In genomic region chr8:71602666-71603334, GRCm38 (mm10) we compare ENCODE assay signal across 8 mouse cellular contexts. TPM values are rescaled to one million over a fixed set of nuclear protein-coding genes. Genes with fewer than 3 reads are reported as not detected.
DNase-seq lines count a peak whose midpoint lies in the region; ATAC-seq lines count a peak whose summit lies in the region.

No protein-coding gene starts in this region.

- WGBS in embryonic facial prominence, embryonic 10.5 days, result 1% methylated on average over 32 of the region's 32 CpGs
- 1% methylated on average over 32 of the region's 32 CpGs for WGBS in heart, embryonic 11.5 days (ENCODE audit: insufficient replicate concordance)
- 1% methylated on average over 32 of the region's 32 CpGs for WGBS in kidney, embryonic 14.5 days

- H3K27ac ChIP-seq in embryonic facial prominence, embryonic 10.5 days (replicated peaks), result peak overlapping the region; percentile 55
- no peak overlapping the region for H3K27ac ChIP-seq in heart, embryonic 11.5 days (ENCODE audit: low read depth, low read length)
- no peak overlapping the region for H3K27ac ChIP-seq in kidney, embryonic 14.5 days (ENCODE audit: low read depth, low read length)

- peak; percentile 41 for DNase-seq in cerebellum, adult 11-12 months
- DNase-seq in embryonic facial prominence, embryonic 10.5 days (ENCODE audit: low spot score), result peak; percentile 90
- DNase-seq in lung, postnatal 10 days, result peak; percentile 93
- DNase-seq in retina, embryonic 14.5 days (ENCODE audit: low spot score), result peak; percentile 63
- DNase-seq in cerebellum, adult 9-10 months, result no peak

- peak overlapping the region; percentile 63 for H3K4me2 ChIP-seq in heart, embryonic 11.5 days
- H3K4me2 ChIP-seq in kidney, embryonic 14.5 days (replicated peaks; ENCODE audit: low read depth, low read length), result peak overlapping the region; percentile 63

- H3K27me3 ChIP-seq in embryonic facial prominence, embryonic 10.5 days (replicated peaks; ENCODE audit: low read depth, poor library complexity, severe bottlenecking), result peaks cover 63% of the 10 kb centered on the region
- H3K27me3 ChIP-seq in heart, embryonic 11.5 days (ENCODE audit: control insufficient read depth, insufficient read depth, low read length), result peaks cover 47% of the 10 kb centered on the region
- peaks cover 24% of the 10 kb centered on the region for H3K27me3 ChIP-seq in kidney, embryonic 14.5 days (ENCODE audit: control insufficient read depth, insufficient read depth, low read length)

- H3K9ac ChIP-seq in heart, embryonic 11.5 days (ENCODE audit: low read depth, low read length), result no peak overlapping the region
- H3K9ac ChIP-seq in kidney, embryonic 14.5 days (ENCODE audit: low read depth, low read length), result peak overlapping the region; percentile 50

- ATAC-seq in cerebellum, adult (ENCODE audit: insufficient number of reproducible peaks, low FRiP score, low TSS enrichment), result no peak
- ATAC-seq in heart, embryonic 11.5 days (replicated peaks; ENCODE audit: insufficient number of reproducible peaks, low FRiP score, low TSS enrichment), result peak; percentile 62
- ATAC-seq in kidney, embryonic 14.5 days (ENCODE audit: low FRiP score, low TSS enrichment), result peak; percentile 84

- peaks cover 5% of the 10 kb centered on the region; the same call in 1 of the 2 replicates for H3K36me3 ChIP-seq in embryonic facial prominence, embryonic 10.5 days (replicated peaks)
- peaks cover 2% of the 10 kb centered on the region; the same call in 1 of the 2 replicates for H3K36me3 ChIP-seq in heart, embryonic 11.5 days (ENCODE audit: control insufficient read depth, insufficient read depth, low read length)
- no peaks in the 10 kb centered on the region for H3K36me3 ChIP-seq in kidney, embryonic 14.5 days (ENCODE audit: control insufficient read depth, insufficient read depth, low read length)

- peaks cover 24% of the 10 kb centered on the region for H3K4me1 ChIP-seq in embryonic facial prominence, embryonic 10.5 days
- 0 out of 2 replicates have a peak, but pooled peaks cover 3% of the 10 kb centered on the region for H3K4me1 ChIP-seq in heart, embryonic 11.5 days (ENCODE audit: control insufficient read depth, insufficient read depth, low read length)
- peaks cover 15% of the 10 kb centered on the region for H3K4me1 ChIP-seq in kidney, embryonic 14.5 days (ENCODE audit: control insufficient read depth, insufficient read depth, low read length)

- peak overlapping the region; percentile 58 for H3K4me3 ChIP-seq in embryonic facial prominence, embryonic 10.5 days
- peak overlapping the region; percentile 34 for H3K4me3 ChIP-seq in heart, embryonic 11.5 days (ENCODE audit: low read depth, low read length)
- H3K4me3 ChIP-seq in kidney, embryonic 14.5 days (ENCODE audit: low read length), result peak overlapping the region; percentile 29

- H3K9me3 ChIP-seq in embryonic facial prominence, embryonic 10.5 days, result no peaks in the 10 kb centered on the region
- H3K9me3 ChIP-seq in heart, embryonic 11.5 days (replicated peaks; ENCODE audit: control insufficient read depth, low read length), result no peaks in the 10 kb centered on the region
- H3K9me3 ChIP-seq in kidney, embryonic 14.5 days (ENCODE audit: control insufficient read depth, low read length), result no peaks in the 10 kb centered on the region

RNA-seq across cellular contexts. Expression of gene Fam129c, which starts 5.4 kb away (rescaled TPM):
- 4.8 and 5.0 TPM in 2 replicates for polyA plus RNA-seq in embryonic facial prominence, embryonic 10.5 days (2016; fragmentation: Nextera tagmentation; extraction: Ambion mirVana)
- 1.9 and 2.0 TPM in 2 replicates for polyA plus RNA-seq in heart, embryonic 11.5 days (2014; fragmentation: Nextera tagmentation; extraction: Ambion mirVana)
- polyA plus RNA-seq in kidney, embryonic 14.5 days (2014; fragmentation: Nextera tagmentation; extraction: Ambion mirVana), result 2.7 and 3.4 TPM in 2 replicates

RNA-seq across cellular contexts. Expression of gene Colgalt1, which starts 8.0 kb away (rescaled TPM):
- 52.1 and 53.7 TPM in 2 replicates for polyA plus RNA-seq in embryonic facial prominence, embryonic 10.5 days (2016; fragmentation: Nextera tagmentation; extraction: Ambion mirVana)
- 47.8 and 55.6 TPM in 2 replicates for polyA plus RNA-seq in heart, embryonic 11.5 days (2014; fragmentation: Nextera tagmentation; extraction: Ambion mirVana)
- 61.4 and 76.8 TPM in 2 replicates for polyA plus RNA-seq in kidney, embryonic 14.5 days (2014; fragmentation: Nextera tagmentation; extraction: Ambion mirVana)

RNA-seq across cellular contexts. Expression of gene Pgls, which starts 10.8 kb away (rescaled TPM):
- polyA plus RNA-seq in embryonic facial prominence, embryonic 10.5 days (2016; fragmentation: Nextera tagmentation; extraction: Ambion mirVana), result 249 and 260 TPM in 2 replicates
- polyA plus RNA-seq in heart, embryonic 11.5 days (2014; fragmentation: Nextera tagmentation; extraction: Ambion mirVana), result 184 and 194 TPM in 2 replicates
- polyA plus RNA-seq in kidney, embryonic 14.5 days (2014; fragmentation: Nextera tagmentation; extraction: Ambion mirVana), result 283 and 289 TPM in 2 replicates

RNA-seq across cellular contexts. Expression of gene Slc27a1, which starts 34.1 kb away (rescaled TPM):
- polyA plus RNA-seq in embryonic facial prominence, embryonic 10.5 days (2016; fragmentation: Nextera tagmentation; extraction: Ambion mirVana), result 21.8 and 30.7 TPM in 2 replicates
- 9.2 and 10.8 TPM in 2 replicates for polyA plus RNA-seq in heart, embryonic 11.5 days (2014; fragmentation: Nextera tagmentation; extraction: Ambion mirVana)
- polyA plus RNA-seq in kidney, embryonic 14.5 days (2014; fragmentation: Nextera tagmentation; extraction: Ambion mirVana), result 26.5 and 30.9 TPM in 2 replicates

RNA-seq across cellular contexts. Expression of gene Nxnl1, which starts 36.4 kb away (rescaled TPM):
- polyA plus RNA-seq in embryonic facial prominence, embryonic 10.5 days (2016; fragmentation: Nextera tagmentation; extraction: Ambion mirVana), result 0.15 TPM in 1 of 2 replicates, not detected in the other
- polyA plus RNA-seq in heart, embryonic 11.5 days (2014; fragmentation: Nextera tagmentation; extraction: Ambion mirVana), result not detected in 2 replicates
- polyA plus RNA-seq in kidney, embryonic 14.5 days (2014; fragmentation: Nextera tagmentation; extraction: Ambion mirVana), result 0.16 and 0.27 TPM in 2 replicates
